Mouse (Mus musculus) CH12F3 (cell line): Measurements from ENCODE around the gene Ubc.

Experiments used
- in situ Hi-C: fragments of 300-500 bp; cut with MboI; formaldehyde crosslinking; loops from 2 replicates; pipeline ENCODE4 v1.14.3; 2020; ENCODE audit warnings: low sequenced_read_pairs

Gene Ubc

GRCm38 (mm10) chr5:125383637-125384420, 6.2 kb downstream of the Ubc start:
- in situ Hi-C loops, result no loop called here

GRCm38 (mm10) chr5:125382673-125383558, 7.1 kb downstream of the Ubc start:
- in situ Hi-C loops, result no loop called here

DNA sequence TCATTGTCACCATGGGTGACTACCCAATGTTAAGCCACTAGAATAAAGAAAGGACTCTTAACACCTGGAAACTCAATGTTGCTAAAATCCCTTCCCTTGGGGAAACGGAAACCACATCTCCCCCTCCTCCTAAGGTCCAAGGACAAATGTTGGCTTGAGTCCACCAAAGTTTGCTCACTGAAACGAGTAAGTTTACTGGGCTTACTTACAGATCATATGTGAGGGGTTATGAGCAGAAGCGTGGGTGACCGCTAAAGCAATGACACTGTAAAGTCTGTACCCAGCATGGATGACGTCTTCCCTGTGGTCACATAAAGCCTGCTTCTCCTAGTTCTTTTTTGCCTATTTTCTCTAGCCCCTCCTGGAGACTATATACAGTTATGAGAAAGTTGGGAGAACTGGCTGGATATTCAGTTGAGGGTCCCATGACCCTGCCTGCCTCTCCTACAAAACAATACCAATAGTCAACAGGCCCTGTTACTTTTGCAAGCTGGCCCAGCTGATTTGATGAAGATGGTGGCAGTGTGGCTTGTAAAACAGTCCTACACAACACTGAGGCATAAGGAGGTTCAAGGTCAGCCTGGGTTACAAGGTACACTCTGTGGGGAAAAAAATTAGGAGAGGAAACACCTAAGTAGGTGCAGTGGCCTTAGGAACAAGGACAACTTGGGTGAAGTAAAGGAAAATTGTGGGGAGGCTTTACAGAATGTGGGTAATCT, 7.9 kb downstream of the Ubc start:
- in situ Hi-C loops, result no loop called here

DNA sequence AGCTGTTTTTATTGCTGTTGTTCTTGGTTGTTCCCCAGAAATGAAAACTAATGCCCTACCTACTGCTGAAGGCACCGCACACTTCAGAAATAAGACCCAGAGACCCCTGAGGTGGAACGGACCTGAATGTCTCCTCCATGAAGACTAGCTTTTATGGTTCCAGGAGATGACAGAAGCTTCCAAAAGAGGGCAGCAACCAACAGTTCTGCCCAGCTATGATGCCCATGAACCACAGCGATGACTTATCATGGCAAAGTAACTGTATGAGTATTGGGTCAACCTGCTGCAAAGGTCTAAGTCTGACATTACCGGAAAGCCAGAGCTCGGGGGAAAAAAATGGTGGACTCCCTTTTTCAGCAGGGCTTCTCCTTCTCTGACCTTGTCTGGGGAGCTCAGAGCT, 11.1 kb downstream of the Ubc start:
- in situ Hi-C loops, result loop anchor here (10.0 kb wide), 1 partner anchor 474 kb away; no protein-coding TSS in a partner anchor

DNA sequence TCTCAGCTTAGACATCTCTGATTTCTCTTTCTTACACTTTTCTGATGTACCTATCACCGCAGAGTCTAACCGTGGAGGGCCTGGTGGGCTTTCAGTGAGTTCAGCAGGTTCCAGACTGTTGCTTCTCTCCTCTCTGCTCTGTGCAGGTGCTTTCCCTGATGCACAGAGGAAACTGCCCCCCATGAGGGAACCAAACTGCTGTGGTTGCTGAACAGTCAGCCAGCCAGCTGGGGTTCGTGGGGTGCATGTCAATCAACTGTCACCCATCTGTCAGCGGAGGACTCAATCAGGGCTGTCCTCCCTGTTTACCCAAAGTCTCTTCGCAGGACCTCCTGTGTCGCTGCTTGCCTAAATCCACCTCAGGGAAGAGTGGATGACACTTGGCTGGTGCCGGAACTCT, 12.8 kb downstream of the Ubc start:
- in situ Hi-C loops, result loop anchor here (10.0 kb wide), 1 partner anchor 472 kb away; no protein-coding TSS in a partner anchor

DNA sequence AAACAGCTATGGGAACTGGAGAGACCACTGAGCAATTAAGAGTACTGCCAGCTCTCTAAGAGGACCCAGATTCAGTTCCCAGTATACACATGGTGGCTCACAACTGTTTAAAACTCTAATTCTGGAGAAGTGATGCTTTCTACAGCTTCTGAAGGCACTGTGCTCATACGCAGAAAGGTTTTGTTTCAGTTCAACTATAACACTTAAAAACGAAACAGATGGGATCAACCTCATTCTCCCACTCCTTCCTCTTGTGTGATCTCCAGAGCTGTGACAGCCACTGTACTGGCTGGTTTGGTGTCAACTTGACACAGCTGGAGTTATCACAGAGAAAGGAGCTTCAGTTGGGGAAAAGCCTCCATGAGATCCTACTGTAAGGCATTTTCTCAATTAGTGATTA, 14.1 kb downstream of the Ubc start:
- in situ Hi-C loops, result loop anchor here (10.0 kb wide), 1 partner anchor 471 kb away; no protein-coding TSS in a partner anchor

GRCm38 (mm10) chr5:125372027-125372426, 18.0 kb downstream of the Ubc start:
- in situ Hi-C loops, result loop anchor here (10.0 kb wide), 1 partner anchor 467 kb away; no protein-coding TSS in a partner anchor

DNA sequence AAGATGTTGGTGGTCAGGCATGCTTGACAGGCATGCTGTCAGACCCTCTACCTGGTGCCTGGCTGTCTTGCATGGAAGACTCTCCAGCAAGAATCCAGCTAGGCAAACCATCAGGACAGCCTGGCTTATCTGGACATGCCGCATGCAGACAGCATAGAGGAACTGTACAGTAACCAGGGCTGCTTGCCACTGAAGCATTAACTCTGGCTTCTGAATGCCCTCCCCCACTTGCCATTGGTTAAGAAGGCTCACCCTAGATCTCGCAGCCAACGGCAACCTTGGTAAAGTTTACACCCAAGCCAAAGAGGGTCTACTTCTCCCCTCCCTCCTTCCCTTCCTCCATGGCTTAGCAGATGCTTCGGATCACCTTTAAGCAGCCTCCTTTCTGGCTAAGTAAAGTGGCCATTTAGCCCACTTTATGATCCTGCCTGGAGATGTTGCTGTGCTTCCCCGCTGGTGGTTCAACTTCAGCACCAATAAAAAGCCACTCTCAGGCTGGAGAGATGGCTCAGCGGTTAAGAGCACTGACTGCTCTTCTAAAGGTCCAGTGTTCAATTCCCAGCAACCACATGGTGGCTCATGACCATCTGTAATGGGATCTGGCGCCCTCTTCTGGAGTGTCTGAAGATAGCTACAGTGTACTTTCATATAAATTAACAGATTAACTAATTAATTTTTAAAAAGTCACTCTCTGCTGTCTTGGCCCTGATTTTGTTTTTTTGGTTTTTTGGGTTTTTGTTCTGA, 18.9 kb downstream of the Ubc start:
- in situ Hi-C loops, result loop anchor here (10.0 kb wide), 1 partner anchor 466 kb away; no protein-coding TSS in a partner anchor

DNA sequence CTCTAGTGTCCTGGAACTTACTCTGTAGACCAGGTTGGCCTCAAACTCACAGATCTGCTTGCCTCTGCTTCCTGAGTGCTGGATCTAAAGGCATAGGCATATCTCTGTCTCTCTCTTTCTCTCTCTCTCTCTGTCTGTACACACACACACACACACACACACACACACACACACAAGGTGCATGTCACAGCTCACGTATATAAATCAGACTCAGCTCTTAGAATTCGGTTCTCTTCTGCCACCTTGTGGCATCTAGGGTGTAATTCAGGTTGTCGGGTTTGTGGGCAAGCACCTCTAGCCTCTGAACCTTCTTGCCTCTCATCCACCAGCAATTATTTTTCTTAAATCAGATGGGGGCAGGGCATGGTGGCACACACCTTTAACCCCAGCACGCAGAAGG, 21.4 kb downstream of the Ubc start:
- in situ Hi-C loops, result loop anchor here (10.0 kb wide), 1 partner anchor 94 kb away; no protein-coding TSS in a partner anchor

- in situ Hi-C loops, result loop anchor here (10.0 kb wide), 1 partner anchor 93 kb away; no protein-coding TSS in a partner anchor
Observed at GRCm38 (mm10) chr5:125368156-125368555, 21.8 kb downstream of the Ubc start.

DNA sequence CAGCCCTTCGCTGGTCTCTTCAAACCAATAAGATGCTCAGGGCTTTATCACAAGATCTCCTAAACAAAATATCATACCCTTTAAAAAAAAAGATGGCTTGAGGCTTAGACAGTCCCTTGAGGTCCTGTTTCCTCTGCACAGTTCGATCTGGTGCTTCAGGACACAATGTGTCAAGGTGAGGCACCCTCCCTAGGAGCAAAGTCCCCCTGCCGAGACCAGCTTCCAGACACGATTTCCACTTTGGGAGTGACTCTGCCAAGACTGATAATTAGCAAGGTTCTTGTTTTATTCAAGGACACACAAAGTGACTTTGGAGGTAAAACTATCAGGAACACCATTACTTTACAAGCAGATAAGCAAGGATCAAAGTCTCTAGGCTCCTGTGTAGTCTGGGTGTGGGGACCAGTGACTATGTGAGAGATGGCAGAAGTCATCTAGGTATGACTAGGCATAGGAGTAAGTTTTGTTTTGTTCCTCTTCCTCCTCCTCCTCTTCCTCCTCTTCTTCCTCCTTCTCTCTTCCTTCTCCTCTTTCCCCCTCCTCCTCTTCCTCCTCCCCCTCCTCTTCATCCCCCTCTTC, 25.1 kb downstream of the Ubc start:
- in situ Hi-C loops, result loop anchor here (10.0 kb wide), 1 partner anchor 90 kb away; no protein-coding TSS in a partner anchor

DNA sequence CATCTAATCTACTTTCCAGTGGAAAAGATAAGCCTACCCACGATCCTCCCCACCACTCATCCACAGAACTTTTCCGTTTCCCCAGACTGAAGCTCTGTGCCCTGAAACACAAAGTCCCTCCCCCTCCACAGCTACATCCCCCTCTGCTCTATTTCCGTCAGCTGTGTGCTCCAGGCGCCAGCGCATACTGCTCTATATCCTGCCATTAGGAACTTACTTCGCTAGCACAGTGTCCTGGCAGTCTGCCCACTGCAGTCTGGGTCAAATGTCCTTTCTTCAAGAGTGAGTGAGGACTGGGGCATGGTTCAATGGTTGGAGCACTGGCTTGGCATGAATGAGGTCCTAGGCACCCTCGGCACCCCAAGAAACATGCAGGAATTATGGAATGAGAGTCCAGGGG, 26.1 kb downstream of the Ubc start:
- in situ Hi-C loops, result loop anchor here (10.0 kb wide), 1 partner anchor 89 kb away; no protein-coding TSS in a partner anchor

- in situ Hi-C loops, result loop anchor here (10.0 kb wide), 1 partner anchor 86 kb away; no protein-coding TSS in a partner anchor
Observed at GRCm38 (mm10) chr5:125360981-125361510, 29.0 kb downstream of the Ubc start.

DNA sequence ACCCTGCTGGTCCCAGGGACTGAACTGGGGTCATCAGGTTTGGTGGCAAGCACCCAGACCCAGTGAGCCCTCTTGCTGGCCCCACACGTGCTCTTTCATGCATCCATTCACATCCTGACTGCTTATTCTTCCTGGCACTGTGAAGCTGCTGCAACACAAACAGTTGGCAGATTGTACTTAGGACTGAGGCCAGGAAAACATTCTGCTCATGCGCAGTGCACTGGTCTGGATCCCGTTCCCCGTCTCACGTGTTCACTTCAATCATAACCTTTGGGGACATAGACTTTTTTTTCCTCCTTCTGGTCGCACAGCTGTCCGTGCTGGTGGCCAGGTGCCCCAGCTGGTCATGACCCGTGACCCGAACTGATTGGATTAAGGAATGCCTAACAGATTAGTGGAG, 29.4 kb downstream of the Ubc start:
- in situ Hi-C loops, result loop anchor here (10.0 kb wide), 1 partner anchor 86 kb away; no protein-coding TSS in a partner anchor

GRCm38 (mm10) chr5:125358270-125358608, 31.8 kb downstream of the Ubc start:
- in situ Hi-C loops, result no loop called here

GRCm38 (mm10) chr5:125357543-125358269, 32.3 kb downstream of the Ubc start:
- in situ Hi-C loops, result no loop called here

- in situ Hi-C loops, result no loop called here
Observed at GRCm38 (mm10) chr5:125355650-125356049, 34.4 kb downstream of the Ubc start.

DNA sequence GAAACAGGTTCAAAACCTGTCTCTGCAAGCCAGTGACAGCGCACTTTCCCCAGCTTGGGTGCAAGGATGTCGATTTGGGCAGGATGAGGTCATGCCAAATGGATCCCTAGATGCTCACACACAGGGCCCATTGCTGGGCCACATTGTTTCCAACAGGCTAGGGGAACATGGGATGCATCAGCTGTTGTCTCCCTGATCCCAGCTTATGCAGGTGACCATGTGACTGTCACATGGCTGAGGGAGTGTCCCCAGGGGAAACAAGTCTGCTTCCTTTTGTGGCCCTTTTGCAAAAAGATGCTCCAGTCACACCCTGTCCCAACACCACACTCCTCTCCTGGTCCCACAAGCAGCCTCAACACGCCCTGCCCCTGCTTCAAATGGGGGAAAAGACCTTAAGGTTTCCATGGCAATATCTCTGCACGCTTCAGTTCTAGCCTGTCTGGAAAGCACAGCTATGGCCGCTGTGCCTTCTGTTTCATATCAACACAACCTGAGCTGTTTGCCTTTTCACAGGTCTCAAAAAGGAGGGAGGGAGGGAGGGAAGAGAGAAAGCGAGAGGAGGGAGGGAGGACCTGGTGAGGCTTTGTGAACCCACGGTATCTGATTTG, 35.0 kb downstream of the Ubc start:
- in situ Hi-C loops, result no loop called here
